Mouse (Mus musculus): ENCODE results near the gene Socs4. TPM values are rescaled to one million over a fixed set of nuclear protein-coding genes. Genes with fewer than 3 reads are reported as not detected.

The Socs4 gene
- polyA plus RNA-seq, 1 experiment, result 1.6 TPM

DNA sequence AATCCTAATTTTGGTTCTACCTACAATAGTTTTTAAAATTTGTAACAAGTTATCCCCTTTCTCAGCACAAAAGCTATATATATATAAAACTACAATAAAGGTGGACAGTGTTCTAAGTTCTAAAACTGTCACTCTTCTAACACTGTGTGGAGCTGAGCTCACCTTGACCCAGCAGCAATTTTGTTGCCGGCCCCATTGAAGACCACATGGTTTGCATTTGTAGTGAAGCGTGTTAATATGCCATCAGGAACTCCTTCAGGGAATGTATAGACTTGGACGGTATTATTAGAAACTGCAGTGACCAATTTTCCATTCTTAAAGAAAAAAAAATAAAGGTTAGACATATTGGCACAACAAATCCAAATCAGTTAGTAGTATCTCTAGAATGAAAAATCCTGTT lies 3.0 kb upstream of the Socs4 start:
- no peak for TF ChIP-seq CTCF (IDR thresholded peaks at IDR 0.05; ENCODE audit: control insufficient read depth, insufficient read depth, insufficient replicate concordance, low read depth, low read length)
- TF ChIP-seq POLR2A (IDR thresholded peaks at IDR 0.05; ENCODE audit: control insufficient read depth, low read depth, low read length), result no peak
- no peak overlapping the region for H3K27ac ChIP-seq (ENCODE audit: control insufficient read depth, insufficient read depth, low read depth, low read length)
- H3K36me3 ChIP-seq (ENCODE audit: control insufficient read depth, insufficient read depth, low read length), result no peaks in the 10 kb centered on the region
- no peak overlapping the region for H3K4me3 ChIP-seq (ENCODE audit: control insufficient read depth, low read depth, low read length)
- no peaks in the 10 kb centered on the region for H3K27me3 ChIP-seq (ENCODE audit: control insufficient read depth, insufficient read depth, low read length)
- no peaks in the 10 kb centered on the region for H3K4me1 ChIP-seq (ENCODE audit: control insufficient read depth, insufficient read depth, low read length)

DNA sequence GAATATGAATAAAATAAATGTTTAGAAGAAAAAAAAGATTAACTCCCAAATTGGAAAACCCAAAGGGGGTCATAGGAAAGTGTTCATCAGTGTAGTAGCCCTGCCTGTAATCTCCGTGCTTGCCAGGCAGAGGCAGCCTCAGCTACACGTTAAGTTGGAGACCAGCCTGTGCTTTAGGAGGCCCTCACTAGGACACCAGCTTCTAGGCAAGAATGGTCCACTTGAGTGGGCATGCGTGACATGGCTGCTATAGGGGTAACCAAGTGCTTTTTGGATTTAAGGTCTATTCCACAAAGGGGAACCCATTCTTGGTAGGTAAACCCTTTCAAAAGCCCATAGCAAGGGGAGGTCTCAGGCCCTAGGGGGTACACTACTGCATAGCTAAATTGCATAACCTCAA lies 1.3 kb upstream of the Socs4 start:
- Histone ChIP-seq H3K4me1 (ENCODE audit: control insufficient read depth, insufficient read depth, low read length) (no peaks in the 10 kb centered on the region), H3K27ac (ENCODE audit: control insufficient read depth, insufficient read depth, low read depth, low read length) (no peak overlapping the region), H3K36me3 (ENCODE audit: control insufficient read depth, insufficient read depth, low read length) (no peaks in the 10 kb centered on the region), H3K4me3 (ENCODE audit: control insufficient read depth, low read depth, low read length) (no peak overlapping the region), H3K27me3 (ENCODE audit: control insufficient read depth, insufficient read depth, low read length) (no peaks in the 10 kb centered on the region)
- TF ChIP-seq POLR2A (IDR thresholded peaks at IDR 0.05; ENCODE audit: control insufficient read depth, low read depth, low read length), result no peak
- no peak for TF ChIP-seq CTCF (IDR thresholded peaks at IDR 0.05; ENCODE audit: control insufficient read depth, insufficient read depth, insufficient replicate concordance, low read depth, low read length)

GRCm38 (mm10) chr14:47276036-47276603 lies 611 bp upstream of the Socs4 start:
- peak overlapping the region; percentile 86; the same call in 1 of the 2 replicates for H3K27ac ChIP-seq (ENCODE audit: control insufficient read depth, insufficient read depth, low read depth, low read length)
- H3K4me3 ChIP-seq (ENCODE audit: control insufficient read depth, low read depth, low read length), result peak overlapping the region; percentile 95
- TF ChIP-seq POLR2A (IDR thresholded peaks at IDR 0.05; ENCODE audit: control insufficient read depth, low read depth, low read length) (no peak), CTCF (IDR thresholded peaks at IDR 0.05; ENCODE audit: control insufficient read depth, insufficient read depth, insufficient replicate concordance, low read depth, low read length) (no peak)

DNA sequence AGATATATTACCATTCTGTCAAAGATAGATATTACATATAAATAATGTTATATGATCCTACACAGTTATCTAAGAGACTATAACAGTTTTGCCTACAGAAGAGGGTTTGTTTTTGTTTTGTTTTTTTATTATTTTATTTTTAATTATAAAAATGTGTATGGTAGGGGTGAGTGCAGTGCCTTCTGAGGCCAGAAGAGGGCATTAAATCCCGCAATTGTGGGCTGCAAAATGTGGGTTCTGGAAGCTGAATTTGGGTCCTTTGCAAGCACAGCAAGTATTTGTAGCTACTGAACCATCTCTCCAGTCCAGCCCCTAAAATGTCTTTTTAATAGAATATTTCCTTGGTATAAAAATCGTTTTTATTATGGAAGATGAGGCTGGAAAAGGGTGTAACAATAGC lies 2.3 kb downstream of the Socs4 start:
- no peak overlapping the region for H3K27ac ChIP-seq (ENCODE audit: control insufficient read depth, insufficient read depth, low read depth, low read length)
- no peaks in the 10 kb centered on the region for H3K36me3 ChIP-seq (ENCODE audit: control insufficient read depth, insufficient read depth, low read length)
- H3K27me3 ChIP-seq (ENCODE audit: control insufficient read depth, insufficient read depth, low read length), result no peaks in the 10 kb centered on the region
- no peak overlapping the region for H3K4me3 ChIP-seq (ENCODE audit: control insufficient read depth, low read depth, low read length)
- H3K4me1 ChIP-seq (ENCODE audit: control insufficient read depth, insufficient read depth, low read length), result no peaks in the 10 kb centered on the region
- TF ChIP-seq POLR2A (IDR thresholded peaks at IDR 0.05; ENCODE audit: control insufficient read depth, low read depth, low read length) (no peak), CTCF (IDR thresholded peaks at IDR 0.05; ENCODE audit: control insufficient read depth, insufficient read depth, insufficient replicate concordance, low read depth, low read length) (no peak)

More at GRCm38 (mm10) chr14:47276036-47276603, 611 bp upstream of the Socs4 start:
- Histone ChIP-seq H3K4me1 (ENCODE audit: control insufficient read depth, insufficient read depth, low read length) (no peaks in the 10 kb centered on the region), H3K27me3 (ENCODE audit: control insufficient read depth, insufficient read depth, low read length) (no peaks in the 10 kb centered on the region), H3K36me3 (ENCODE audit: control insufficient read depth, insufficient read depth, low read length) (no peaks in the 10 kb centered on the region)

DNA sequence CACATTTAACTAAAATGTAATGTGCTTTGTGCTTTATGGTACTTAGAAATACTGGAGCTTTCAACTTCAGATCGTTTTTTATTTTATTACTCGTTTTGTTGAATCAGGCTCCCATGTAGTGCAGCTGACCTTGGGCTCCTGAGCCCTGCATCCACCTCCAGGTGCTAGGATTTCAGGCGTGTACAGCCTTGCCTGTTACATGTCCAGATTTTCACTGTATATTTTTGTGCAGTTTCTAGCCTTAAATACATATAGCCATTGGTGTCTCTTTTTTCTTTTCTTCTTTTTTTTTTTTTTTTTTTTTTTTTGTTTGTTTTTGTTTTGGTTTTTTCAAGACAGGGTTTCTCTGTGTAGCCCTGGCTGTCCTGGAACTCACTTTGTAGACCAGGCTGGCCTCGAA lies 4.8 kb downstream of the Socs4 start:
- Histone ChIP-seq H3K27me3 (ENCODE audit: control insufficient read depth, insufficient read depth, low read length) (no peaks in the 10 kb centered on the region), H3K27ac (ENCODE audit: control insufficient read depth, insufficient read depth, low read depth, low read length) (no peak overlapping the region), H3K36me3 (ENCODE audit: control insufficient read depth, insufficient read depth, low read length) (no peaks in the 10 kb centered on the region), H3K4me3 (ENCODE audit: control insufficient read depth, low read depth, low read length) (no peak overlapping the region), H3K4me1 (ENCODE audit: control insufficient read depth, insufficient read depth, low read length) (no peaks in the 10 kb centered on the region)
- TF ChIP-seq CTCF (IDR thresholded peaks at IDR 0.05; ENCODE audit: control insufficient read depth, insufficient read depth, insufficient replicate concordance, low read depth, low read length) (no peak), POLR2A (IDR thresholded peaks at IDR 0.05; ENCODE audit: control insufficient read depth, low read depth, low read length) (no peak)

DNA sequence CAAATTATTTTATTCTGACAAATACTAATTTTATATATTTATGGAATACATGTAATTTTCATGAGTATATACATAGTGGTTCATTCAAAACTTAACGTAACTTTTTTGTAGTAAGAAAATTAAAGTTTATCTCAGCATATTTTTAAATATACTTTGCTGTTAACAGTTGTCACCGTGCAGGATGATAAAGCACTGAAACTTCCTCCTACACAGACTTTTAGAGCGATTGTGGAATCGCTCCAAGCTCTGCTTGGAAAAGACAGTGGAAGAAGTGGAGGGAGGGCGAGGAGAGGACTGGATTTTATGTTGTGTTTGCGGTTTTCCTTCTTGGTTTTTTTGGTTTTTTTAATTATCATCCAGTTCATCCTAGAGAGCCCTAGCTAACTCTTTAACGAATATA lies 6.8 kb downstream of the Socs4 start:
- Histone ChIP-seq H3K4me1 (ENCODE audit: control insufficient read depth, insufficient read depth, low read length) (no peaks in the 10 kb centered on the region), H3K36me3 (ENCODE audit: control insufficient read depth, insufficient read depth, low read length) (no peaks in the 10 kb centered on the region), H3K27me3 (ENCODE audit: control insufficient read depth, insufficient read depth, low read length) (no peaks in the 10 kb centered on the region), H3K4me3 (ENCODE audit: control insufficient read depth, low read depth, low read length) (no peak overlapping the region), H3K27ac (ENCODE audit: control insufficient read depth, insufficient read depth, low read depth, low read length) (no peak overlapping the region)
- TF ChIP-seq CTCF (IDR thresholded peaks at IDR 0.05; ENCODE audit: control insufficient read depth, insufficient read depth, insufficient replicate concordance, low read depth, low read length) (no peak), POLR2A (IDR thresholded peaks at IDR 0.05; ENCODE audit: control insufficient read depth, low read depth, low read length) (no peak)

- H3K27me3 ChIP-seq (ENCODE audit: control insufficient read depth, insufficient read depth, low read length), result no peaks in the 10 kb centered on the region
- no peaks in the 10 kb centered on the region for H3K36me3 ChIP-seq (ENCODE audit: control insufficient read depth, insufficient read depth, low read length)
- no peak overlapping the region for H3K27ac ChIP-seq (ENCODE audit: control insufficient read depth, insufficient read depth, low read depth, low read length)
- TF ChIP-seq CTCF (IDR thresholded peaks at IDR 0.05; ENCODE audit: control insufficient read depth, insufficient read depth, insufficient replicate concordance, low read depth, low read length) (no peak), POLR2A (IDR thresholded peaks at IDR 0.05; ENCODE audit: control insufficient read depth, low read depth, low read length) (no peak)
- no peaks in the 10 kb centered on the region for H3K4me1 ChIP-seq (ENCODE audit: control insufficient read depth, insufficient read depth, low read length)
- H3K4me3 ChIP-seq (ENCODE audit: control insufficient read depth, low read depth, low read length), result no peak overlapping the region
Measured at GRCm38 (mm10) chr14:47285271-47285670, 8.5 kb downstream of the Socs4 start.

DNA sequence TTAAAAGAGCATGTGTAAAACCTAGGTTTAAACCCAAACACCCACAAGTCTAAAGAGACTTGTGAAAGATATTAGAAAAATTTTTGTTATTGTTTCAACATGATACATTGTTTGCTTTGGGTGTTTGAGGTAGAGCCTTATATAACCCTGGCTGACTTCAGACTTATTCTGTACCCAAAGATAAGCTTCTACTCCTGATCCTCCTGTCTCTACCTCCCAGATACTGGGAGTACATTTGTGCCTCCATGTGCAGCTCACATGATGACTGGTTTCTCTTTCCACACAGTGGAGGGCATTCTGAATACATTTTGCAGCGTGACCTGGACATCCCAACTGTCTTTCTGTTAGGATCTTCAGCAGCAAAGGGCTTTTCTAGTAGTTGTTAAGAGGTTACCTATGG lies 9.5 kb downstream of the Socs4 start:
- no peak for TF ChIP-seq CTCF (IDR thresholded peaks at IDR 0.05; ENCODE audit: control insufficient read depth, insufficient read depth, insufficient replicate concordance, low read depth, low read length)
- TF ChIP-seq POLR2A (IDR thresholded peaks at IDR 0.05; ENCODE audit: control insufficient read depth, low read depth, low read length), result no peak
- H3K4me1 ChIP-seq (ENCODE audit: control insufficient read depth, insufficient read depth, low read length), result no peaks in the 10 kb centered on the region
- no peaks in the 10 kb centered on the region for H3K27me3 ChIP-seq (ENCODE audit: control insufficient read depth, insufficient read depth, low read length)
- H3K36me3 ChIP-seq (ENCODE audit: control insufficient read depth, insufficient read depth, low read length), result no peaks in the 10 kb centered on the region
- no peak overlapping the region for H3K27ac ChIP-seq (ENCODE audit: control insufficient read depth, insufficient read depth, low read depth, low read length)
- H3K4me3 ChIP-seq (ENCODE audit: control insufficient read depth, low read depth, low read length), result no peak overlapping the region
